Mouse (Mus musculus): ENCODE results near the gene Rptor. TPM values are rescaled to one million over a fixed set of nuclear protein-coding genes. Genes with fewer than 3 reads are reported as not detected.

Gene Rptor
- polyA plus RNA-seq (2014; fragmentation: Nextera tagmentation; extraction: Ambion mirVana), result 12.2 and 12.6 TPM in 2 replicates

DNA sequence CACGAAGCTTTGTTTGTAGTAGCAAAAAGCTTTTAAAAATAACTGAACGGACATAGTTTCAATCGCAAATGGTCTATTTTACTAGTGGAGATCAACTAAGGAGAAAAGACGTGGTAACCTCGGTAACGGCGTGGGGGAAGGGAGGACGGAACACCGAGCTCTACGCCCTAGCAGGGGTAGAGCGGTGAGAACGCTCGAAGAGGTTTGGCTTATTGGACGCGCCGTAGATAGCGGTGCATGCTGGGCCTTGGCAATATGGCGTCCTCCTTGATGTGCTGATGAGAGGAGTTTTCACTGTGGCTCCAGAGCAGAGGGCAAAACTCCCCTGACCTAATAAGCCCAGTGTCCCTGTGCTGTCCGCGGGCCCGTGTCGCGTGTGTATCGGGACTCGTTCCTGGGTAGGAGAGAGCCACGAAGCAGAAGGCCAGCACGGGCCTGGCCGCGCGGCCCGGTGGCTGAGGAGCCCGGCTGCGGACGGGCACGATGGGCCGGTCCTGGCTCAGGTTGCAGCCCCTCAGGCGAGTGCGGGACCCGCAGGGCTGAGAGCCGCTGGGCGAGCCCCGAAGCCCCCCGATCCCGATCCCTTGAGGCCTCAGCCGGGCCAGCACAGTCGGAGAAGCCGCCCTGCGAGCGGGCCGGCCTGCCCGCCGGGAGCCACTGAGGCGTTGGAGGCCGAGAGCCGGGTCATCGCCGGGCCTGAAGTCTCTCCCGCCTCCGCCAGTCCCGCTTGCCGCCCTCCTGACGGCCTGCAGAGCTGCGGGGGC, at the start of gene Rptor:
Gene Rptor (plus strand): TSS at position 143 of the 764 bp plus-strand sequence.
- WGBS, result under 1% methylated on average over 59 of the region's 63 CpGs
- Histone ChIP-seq H3K4me3 (ENCODE audit: low read depth, low read length) (peak within 1 kb of the TSS; percentile 87), H3K27ac (ENCODE audit: low read depth, low read length) (peak within 1 kb of the TSS; percentile 85), H3K4me1 (ENCODE audit: control insufficient read depth, insufficient read depth, low read length) (peaks cover 5% of the 10 kb centered on the region), H3K27me3 (ENCODE audit: control insufficient read depth, insufficient read depth, low read length) (no peaks in the 10 kb centered on the region), H3K9me3 (ENCODE audit: control insufficient read depth, low read length) (no peaks in the 10 kb centered on the region), H3K36me3 (ENCODE audit: control insufficient read depth, insufficient read depth, low read length) (no peaks in the 10 kb centered on the region), H3K9ac (ENCODE audit: low read length) (peak within 1 kb of the TSS; percentile 87), H3K4me2 (ENCODE audit: low read depth) (peak within 1 kb of the TSS; percentile 86)
- peak; percentile 95 for ATAC-seq (ENCODE audit: insufficient read depth, low FRiP score, low TSS enrichment)
- peak; percentile 98 for DNase-seq (ENCODE audit: low spot score)

DNA sequence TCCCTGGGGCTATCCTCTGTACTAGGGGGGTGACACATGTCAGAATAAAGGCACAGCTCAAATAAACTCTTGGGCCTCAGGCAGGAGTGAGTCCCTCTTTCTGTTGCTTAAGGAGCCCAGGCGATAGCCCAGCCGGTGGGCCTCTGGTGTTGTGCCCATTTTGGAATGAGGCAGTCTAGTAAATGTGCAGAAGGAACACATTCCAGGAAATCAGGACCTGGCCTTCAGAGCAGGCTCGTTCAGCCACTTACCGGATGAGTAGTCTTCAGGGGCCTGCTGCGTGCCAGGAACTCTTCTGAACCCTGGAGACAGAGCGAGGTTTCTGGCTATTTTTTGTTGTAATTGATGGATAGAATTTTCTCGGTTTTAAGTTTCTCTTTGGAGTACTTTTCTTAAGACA, 48.0 kb upstream of the Rptor start:
- Histone ChIP-seq H3K4me3 (ENCODE audit: low read depth, low read length) (no peak overlapping the region), H3K9ac (ENCODE audit: low read length) (no peak overlapping the region), H3K27ac (ENCODE audit: low read depth, low read length) (no peak overlapping the region), H3K36me3 (ENCODE audit: control insufficient read depth, insufficient read depth, low read length) (no peaks in the 10 kb centered on the region), H3K4me1 (ENCODE audit: control insufficient read depth, insufficient read depth, low read length) (peaks cover 6% of the 10 kb centered on the region), H3K4me2 (ENCODE audit: low read depth) (no peak overlapping the region), H3K9me3 (ENCODE audit: control insufficient read depth, low read length) (no peaks in the 10 kb centered on the region), H3K27me3 (ENCODE audit: control insufficient read depth, insufficient read depth, low read length) (peaks cover 18% of the 10 kb centered on the region)
- DNase-seq (ENCODE audit: low spot score) (no peak), ATAC-seq (ENCODE audit: insufficient read depth, low FRiP score, low TSS enrichment) (no peak)
- 88% methylated on average over 7 of the region's 7 CpGs for WGBS

- no peak for ATAC-seq (ENCODE audit: insufficient read depth, low FRiP score, low TSS enrichment)
- no peak overlapping the region for H3K27ac ChIP-seq (ENCODE audit: low read depth, low read length)
- no peak for DNase-seq (ENCODE audit: low spot score)
- no peak overlapping the region for H3K9ac ChIP-seq (ENCODE audit: low read length)
- H3K9me3 ChIP-seq (ENCODE audit: control insufficient read depth, low read length), result no peaks in the 10 kb centered on the region
- peaks cover 14% of the 10 kb centered on the region for H3K27me3 ChIP-seq (ENCODE audit: control insufficient read depth, insufficient read depth, low read length)
- no peaks in the 10 kb centered on the region for H3K36me3 ChIP-seq (ENCODE audit: control insufficient read depth, insufficient read depth, low read length)
- no peak overlapping the region for H3K4me2 ChIP-seq (ENCODE audit: low read depth)
- WGBS, result 86% methylated on average over 7 of the region's 7 CpGs
- no peak overlapping the region for H3K4me3 ChIP-seq (ENCODE audit: low read depth, low read length)
- peaks cover 6% of the 10 kb centered on the region for H3K4me1 ChIP-seq (ENCODE audit: control insufficient read depth, insufficient read depth, low read length)
Observed at GRCm38 (mm10) chr11:119555170-119555569, 47.5 kb upstream of the Rptor start.

GRCm38 (mm10) chr11:119557940-119558869, 44.5 kb upstream of the Rptor start:
- H3K4me3 ChIP-seq (ENCODE audit: low read depth, low read length), result 0 out of 2 replicates have a peak overlapping the region, but pooled peaks have one; percentile 1
- no peaks in the 10 kb centered on the region for H3K27me3 ChIP-seq (ENCODE audit: control insufficient read depth, insufficient read depth, low read length)
- H3K4me2 ChIP-seq (ENCODE audit: low read depth), result peak overlapping the region; percentile 27
- H3K4me1 ChIP-seq (ENCODE audit: control insufficient read depth, insufficient read depth, low read length), result peaks cover 8% of the 10 kb centered on the region
- DNase-seq (ENCODE audit: low spot score) (peak; percentile 57), ATAC-seq (ENCODE audit: insufficient read depth, low FRiP score, low TSS enrichment) (peak; percentile 62)
- H3K36me3 ChIP-seq (ENCODE audit: control insufficient read depth, insufficient read depth, low read length), result no peaks in the 10 kb centered on the region
- no peaks in the 10 kb centered on the region for H3K9me3 ChIP-seq (ENCODE audit: control insufficient read depth, low read length)
- 17% methylated on average over 15 of the region's 17 CpGs for WGBS
- peak overlapping the region; percentile 83 for H3K27ac ChIP-seq (ENCODE audit: low read depth, low read length)
- peak overlapping the region; percentile 43 for H3K9ac ChIP-seq (ENCODE audit: low read length)

DNA sequence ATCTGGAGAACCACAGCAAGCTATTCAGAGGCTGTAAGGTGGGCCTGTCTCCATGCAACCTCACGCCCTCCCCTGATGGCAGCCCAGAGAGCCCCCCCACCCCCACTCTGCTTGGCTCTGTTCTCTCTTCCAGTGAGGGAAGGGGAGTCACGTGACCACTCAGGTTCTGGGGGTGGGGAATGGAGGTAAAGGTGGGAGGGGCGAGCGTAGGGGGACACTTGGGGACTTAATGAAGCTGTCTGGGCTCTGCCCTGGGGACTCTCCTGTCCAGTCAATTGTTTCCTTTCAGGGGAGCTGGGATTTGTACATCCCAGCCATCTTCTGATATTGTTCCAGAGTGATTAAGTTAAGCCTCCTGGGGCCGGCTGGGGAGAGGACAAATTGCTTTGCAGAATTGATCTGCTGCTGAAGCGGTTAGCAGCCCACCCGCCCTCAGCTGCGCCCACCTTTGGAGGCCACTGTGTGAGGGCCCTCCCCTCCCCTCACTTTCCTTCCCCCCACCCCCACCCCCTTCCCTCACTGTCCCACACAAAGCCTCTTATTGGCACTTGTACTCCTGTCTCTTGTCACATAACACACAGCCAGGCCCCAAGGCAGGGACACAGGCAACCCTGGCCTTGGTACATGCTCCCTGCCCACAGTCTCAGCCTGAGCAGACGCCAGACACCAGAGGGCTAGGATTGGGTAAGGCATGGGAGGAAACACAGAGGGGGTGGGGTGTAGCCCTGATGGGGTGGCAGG, 43.7 kb upstream of the Rptor start:
- no peaks in the 10 kb centered on the region for H3K27me3 ChIP-seq (ENCODE audit: control insufficient read depth, insufficient read depth, low read length)
- peak overlapping the region; percentile 83 for H3K27ac ChIP-seq (ENCODE audit: low read depth, low read length)
- no peaks in the 10 kb centered on the region for H3K36me3 ChIP-seq (ENCODE audit: control insufficient read depth, insufficient read depth, low read length)
- peak; percentile 80 for DNase-seq (ENCODE audit: low spot score)
- peaks cover 8% of the 10 kb centered on the region for H3K4me1 ChIP-seq (ENCODE audit: control insufficient read depth, insufficient read depth, low read length)
- H3K9ac ChIP-seq (ENCODE audit: low read length), result peak overlapping the region; percentile 35
- peak overlapping the region; percentile 27 for H3K4me2 ChIP-seq (ENCODE audit: low read depth)
- 0 out of 2 replicates have a peak overlapping the region, but pooled peaks have one; percentile 1 for H3K4me3 ChIP-seq (ENCODE audit: low read depth, low read length)
- no peaks in the 10 kb centered on the region for H3K9me3 ChIP-seq (ENCODE audit: control insufficient read depth, low read length)
- WGBS, result 7% methylated on average over 9 of the region's 9 CpGs
- peak; percentile 78 for ATAC-seq (ENCODE audit: insufficient read depth, low FRiP score, low TSS enrichment)

GRCm38 (mm10) chr11:119562286-119562685, 40.4 kb upstream of the Rptor start:
- Histone ChIP-seq H3K4me1 (ENCODE audit: control insufficient read depth, insufficient read depth, low read length) (peaks cover 8% of the 10 kb centered on the region), H3K27me3 (ENCODE audit: control insufficient read depth, insufficient read depth, low read length) (0 out of 2 replicates have a peak, but pooled peaks cover 2% of the 10 kb centered on the region), H3K4me2 (ENCODE audit: low read depth) (no peak overlapping the region)

DNA sequence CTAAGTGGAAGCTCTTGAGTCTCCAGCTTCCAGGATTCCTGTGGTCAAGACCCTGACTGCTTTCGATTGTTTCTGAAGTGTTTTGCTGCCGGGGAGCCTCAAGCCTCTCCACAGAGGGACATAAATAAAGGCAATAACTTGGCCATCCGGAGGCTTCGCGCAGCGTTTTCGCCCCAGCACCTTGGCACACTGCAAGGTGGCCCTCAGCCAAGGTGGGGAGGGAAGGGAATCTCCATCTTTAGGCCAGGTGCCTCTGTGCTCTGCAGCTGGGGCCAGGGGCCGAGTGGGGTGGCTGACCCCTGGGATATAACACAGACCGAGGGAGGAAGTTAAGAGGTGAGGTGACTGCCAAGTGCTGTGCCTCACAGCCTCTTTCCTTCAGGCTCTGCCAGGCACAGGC, 39.5 kb upstream of the Rptor start:
- peak overlapping the region; percentile 11; the same call in 1 of the 2 replicates for H3K27ac ChIP-seq (ENCODE audit: low read depth, low read length)
- no peak overlapping the region for H3K9ac ChIP-seq (ENCODE audit: low read length)
- no peaks in the 10 kb centered on the region for H3K9me3 ChIP-seq (ENCODE audit: control insufficient read depth, low read length)
- no peak overlapping the region for H3K4me3 ChIP-seq (ENCODE audit: low read depth, low read length)
- no peaks in the 10 kb centered on the region for H3K36me3 ChIP-seq (ENCODE audit: control insufficient read depth, insufficient read depth, low read length)
- WGBS, result 50% methylated on average over 9 of the region's 9 CpGs
- H3K27me3 ChIP-seq (ENCODE audit: control insufficient read depth, insufficient read depth, low read length), result 0 out of 2 replicates have a peak, but pooled peaks cover 2% of the 10 kb centered on the region
- DNase-seq (ENCODE audit: low spot score) (no peak), ATAC-seq (ENCODE audit: insufficient read depth, low FRiP score, low TSS enrichment) (no peak)
- H3K4me1 ChIP-seq (ENCODE audit: control insufficient read depth, insufficient read depth, low read length), result peaks cover 7% of the 10 kb centered on the region
- H3K4me2 ChIP-seq (ENCODE audit: low read depth), result no peak overlapping the region

More at GRCm38 (mm10) chr11:119562286-119562685, 40.4 kb upstream of the Rptor start:
- Histone ChIP-seq H3K36me3 (ENCODE audit: control insufficient read depth, insufficient read depth, low read length) (no peaks in the 10 kb centered on the region), H3K9ac (ENCODE audit: low read length) (no peak overlapping the region), H3K4me3 (ENCODE audit: low read depth, low read length) (no peak overlapping the region), H3K27ac (ENCODE audit: low read depth, low read length) (no peak overlapping the region), H3K9me3 (ENCODE audit: control insufficient read depth, low read length) (no peaks in the 10 kb centered on the region)
- no peak for ATAC-seq (ENCODE audit: insufficient read depth, low FRiP score, low TSS enrichment)
- no peak for DNase-seq (ENCODE audit: low spot score)
- 11% methylated on average over 6 of the region's 6 CpGs for WGBS

GRCm38 (mm10) chr11:119564383-119564782, 38.3 kb upstream of the Rptor start:
- DNase-seq (ENCODE audit: low spot score), result no peak
- Histone ChIP-seq H3K4me2 (ENCODE audit: low read depth) (no peak overlapping the region), H3K4me3 (ENCODE audit: low read depth, low read length) (no peak overlapping the region), H3K27me3 (ENCODE audit: control insufficient read depth, insufficient read depth, low read length) (0 out of 2 replicates have a peak, but pooled peaks cover 2% of the 10 kb centered on the region), H3K4me1 (ENCODE audit: control insufficient read depth, insufficient read depth, low read length) (0 out of 2 replicates have a peak, but pooled peaks cover 2% of the 10 kb centered on the region), H3K9ac (ENCODE audit: low read length) (no peak overlapping the region), H3K9me3 (ENCODE audit: control insufficient read depth, low read length) (no peaks in the 10 kb centered on the region), H3K36me3 (ENCODE audit: control insufficient read depth, insufficient read depth, low read length) (no peaks in the 10 kb centered on the region), H3K27ac (ENCODE audit: low read depth, low read length) (no peak overlapping the region)
- WGBS, result 88% methylated on average over 10 of the region's 10 CpGs
- ATAC-seq (ENCODE audit: insufficient read depth, low FRiP score, low TSS enrichment), result no peak

Measured in neural tube, embryonic 11.5 days (tissue).